In genomic region chr13:65035057-65035456, GRCm38 (mm10) we compare ENCODE assay signal across 14 mouse cellular contexts. TPM values are rescaled to one million over a fixed set of nuclear protein-coding genes. Genes with fewer than 3 reads are reported as not detected.
DNase-seq lines count a peak whose midpoint lies in the region; TF ChIP-seq lines count a peak whose summit lies in the region.
"Had no signal": no experiment of that assay in that cellular context is flagged by ENCODE, and none has a peak within 500 bp of the region (broad histone marks: within the 10 kb centered on the region; RNA-seq: fewer than 3 reads in every experiment).

No protein-coding gene starts in this region.

- no peaks in the 10 kb centered on the region for H3K36me3 ChIP-seq in MEL (ENCODE audit: control insufficient read depth in 1 of 2, insufficient read depth in 2 of 2, low read length in 2 of 2)
- H3K36me3 ChIP-seq: forebrain, embryonic 12.5 days had no signal

- no peak overlapping the region for H3K4me3 ChIP-seq in MEL (ENCODE audit: control insufficient read depth in 1 of 2, insufficient read depth in 1 of 2, low read depth in 2 of 2, low read length in 2 of 2)
- H3K4me3 ChIP-seq: forebrain, embryonic 12.5 days had no signal

- intact Hi-C loops in left cerebral cortex, postnatal 25 days (cut with DNase I), result loop anchor here (5.0 kb wide), 1 partner anchor 92 kb away; no protein-coding TSS in a partner anchor
- intact Hi-C loops in left cerebral cortex, postnatal 10 days (cut with DNase I), result no loop called here

- no peak for TF ChIP-seq EP300 in MEL (IDR thresholded peaks at IDR 0.05; ENCODE audit: low read depth in 1 of 2, low read length in 2 of 2)

- no peak overlapping the region for H3K27ac ChIP-seq in MEL (ENCODE audit: control insufficient read depth, low read depth, low read length)
- H3K27ac ChIP-seq: forebrain, embryonic 12.5 days had no signal

- no peak for TF ChIP-seq POLR2A in MEL (IDR thresholded peaks at IDR 0.05; ENCODE audit: control insufficient read depth in 1 of 2, insufficient read depth in 1 of 2, low read depth in 1 of 2, low read length in 2 of 2, poor library complexity in 1 of 2)

- TF ChIP-seq RAD21 in MEL (IDR thresholded peaks at IDR 0.05; ENCODE audit: low read depth, low read length), result peak; percentile 71

- peak in 1 of 3 experiments; percentile 64; a peak in 2 of 6 replicates for TF ChIP-seq CTCF in MEL (IDR thresholded peaks at IDR 0.05 in 2 of 3, conservative IDR thresholded peaks at IDR 0.05 in 1 of 3; ENCODE audit: control insufficient read depth in 1 of 3, insufficient read depth in 1 of 3, low read depth in 2 of 3, low read length in 3 of 3, poor library complexity in 1 of 3, severe bottlenecking in 1 of 3)

- no peaks in the 10 kb centered on the region for H3K79me2 ChIP-seq in MEL (ENCODE audit: control insufficient read depth, insufficient read depth, low read length, poor library complexity)

- H3K4me1 ChIP-seq in MEL (ENCODE audit: control insufficient read depth in 1 of 2, insufficient read depth in 2 of 2, low read length in 2 of 2), result no peaks in the 10 kb centered on the region
- H3K4me1 ChIP-seq: forebrain, embryonic 12.5 days had no signal

- no peaks in the 10 kb centered on the region for H3K27me3 ChIP-seq in MEL (ENCODE audit: control insufficient read depth in 1 of 2, insufficient read depth in 2 of 2, low read length in 2 of 2)
- H3K27me3 ChIP-seq: forebrain, embryonic 12.5 days had no signal

- H3K9me3 ChIP-seq in MEL (replicated peaks; ENCODE audit: insufficient read depth, low read length), result no peaks in the 10 kb centered on the region
- H3K9me3 ChIP-seq: forebrain, embryonic 12.5 days had no signal

- DNase-seq in embryo, embryonic 11 days, result peak; percentile 1
- DNase-seq in embryo, embryonic 9.5 days (ENCODE audit: extremely low spot score), result no peak
- peak; percentile 3 to 6 for DNase-seq in left cerebral cortex, postnatal 25 days (ENCODE audit: low spot score in 2 of 2)
- no peak for DNase-seq in left cerebral cortex, postnatal 10 days (ENCODE audit: extremely low spot score in 1 of 2, low spot score in 2 of 2)
- peak; percentile 44 for DNase-seq in MEL (ENCODE audit: low read depth, low spot score)
- DNase-seq in induced T-regulatory cell, adult 2 months (ENCODE audit: low read depth), result peak; percentile 29
- DNase-seq in urinary bladder, postnatal 36 days (ENCODE audit: low spot score in 2 of 2), result no peak
- no peak for DNase-seq in cerebellum, adult 9-11 months
- DNase-seq: adrenal gland, postnatal 14 days; cerebellum, postnatal 25 days had no signal

- H3K9ac ChIP-seq in MEL (ENCODE audit: control insufficient read depth, low read depth, low read length, poor library complexity, severe bottlenecking), result no peak overlapping the region
- H3K9ac ChIP-seq: forebrain, embryonic 12.5 days had no signal

TF ChIP-seq in MEL, 35 proteins besides CTCF, POLR2A, EP300 and RAD21:
- TF ChIP-seq MYB (IDR thresholded peaks at IDR 0.05; ENCODE audit: low read depth, low read length) (no peak), SMC3 (IDR thresholded peaks at IDR 0.05; ENCODE audit: low read depth, low read length) (peak; percentile 83), ZC3H11A (IDR thresholded peaks at IDR 0.05; ENCODE audit: low read depth, low read length) (peak; percentile 39; the same call in 1 of the 2 replicates)

RNA-seq across cellular contexts. Expression of gene Spata31d1c, which starts 2.2 kb away (rescaled TPM):
- not detected for total RNA-seq in left cerebral cortex, postnatal 25 days (2021)
- not detected for total RNA-seq in left cerebral cortex, postnatal 10 days (2021)
- total RNA-seq in MEL (2012; rRNA removed), result not detected in 2 replicates
- polyA plus RNA-seq in MEL (2012; ENCODE audit: insufficient read depth in 1 of 2, insufficient read length in 2 of 2, low read depth in 1 of 2, low replicate concordance in 2 of 2, missing spikeins in 1 of 2), result not detected
- total RNA-seq: adrenal gland, postnatal 14 days; left cerebral cortex, adult 8-10 months had no signal
- polyA plus RNA-seq: forebrain, embryonic 12.5 days; hindbrain, embryonic 16.5 days had no signal

RNA-seq across cellular contexts. Expression of gene Prss47, which starts 17.5 kb away (rescaled TPM):
- total RNA-seq in left cerebral cortex, postnatal 25 days (2021), result not detected
- not detected for total RNA-seq in left cerebral cortex, postnatal 10 days (2021)
- not detected in 2 replicates for total RNA-seq in MEL (2012; rRNA removed)
- not detected for polyA plus RNA-seq in MEL (2012; ENCODE audit: insufficient read depth in 1 of 2, insufficient read length in 2 of 2, low read depth in 1 of 2, low replicate concordance in 2 of 2, missing spikeins in 1 of 2)
- total RNA-seq: adrenal gland, postnatal 14 days; left cerebral cortex, adult 8-10 months had no signal
- polyA plus RNA-seq: forebrain, embryonic 12.5 days; hindbrain, embryonic 16.5 days; neural tube, embryonic 14.5 days had no signal

Comparison
In these comparisons a context has a peak if more than half of its experiments do, and no peak if none do; other contexts are left out.
1. DNase-seq: peak in embryo, embryonic 11 days (single experiment), left cerebral cortex, postnatal 25 days (2 of 2), MEL (single experiment) and induced T-regulatory cell, adult 2 months (single experiment); none in embryo, embryonic 9.5 days (single experiment), left cerebral cortex, postnatal 10 days (0 of 2), urinary bladder, postnatal 36 days (0 of 2) and cerebellum, adult 9-11 months (single experiment).